Mouse (Mus musculus) CH12.LX (cell line): Measurements from ENCODE around the gene Ppp2r5e. TPM values are rescaled to one million over a fixed set of nuclear protein-coding genes. Genes with fewer than 3 reads are reported as not detected.

Source experiments
- DNase-seq: peaks from one replicate; pipeline ENCODE4 v3.0.0-alpha.2; 2013; ENCODE audit errors: extremely low read depth
- H3K27ac ChIP-seq: 2 replicates; pipeline ENCODE4 v1.5.1; 2012; ENCODE audit warnings: low read depth, mild to moderate bottlenecking, control low read depth, moderate library complexity; ENCODE audit not compliant: insufficient read depth
- H3K27me3 ChIP-seq: replicated peaks from 2 replicates; pipeline ENCODE3; 2012; ENCODE audit warnings: inconsistent platforms
- H3K36me3 ChIP-seq, 2 experiments: replicated peaks in 1 of 2; 2 replicates each; pipeline versions ENCODE3 to v1.6.1; 2012; ENCODE audit warnings: inconsistent platforms in 1 of 2, low read length in 1 of 2, mild to moderate bottlenecking in 1 of 2, mixed read lengths in 1 of 2, moderate library complexity in 1 of 2; ENCODE audit not compliant: control insufficient read depth in 1 of 2, insufficient read depth in 1 of 2
- H3K4me1 ChIP-seq, 2 experiments: 2 replicates each; pipeline ENCODE4 v1.6.1; 2012; ENCODE audit warnings: inconsistent platforms in 1 of 2, moderate library complexity in 1 of 2; ENCODE audit not compliant: insufficient read depth in 2 of 2, control insufficient read depth in 1 of 2
- H3K4me2 ChIP-seq: 2 replicates; pipeline ENCODE4 v1.6.1; 2012; ENCODE audit warnings: low read depth, mild to moderate bottlenecking, control low read depth; ENCODE audit not compliant: poor library complexity, insufficient read depth, severe bottlenecking
- H3K4me3 ChIP-seq, 3 experiments: fragments of 150-350 bp in 1 of 3; sonication (generic) in 1 of 3; replicated peaks in 1 of 3; 2 replicates each; pipeline versions ENCODE3 to v1.5.1; 2011 to 2012; ENCODE audit warnings: low read depth in 2 of 3, low read length in 2 of 3, mild to moderate bottlenecking in 2 of 3, moderate library complexity in 2 of 3, control low read depth in 1 of 3, improper control_type of control experiment in 1 of 3, inconsistent platforms in 1 of 3, mixed read lengths in 1 of 3; ENCODE audit not compliant: poor library complexity in 1 of 3
- H3K79me2 ChIP-seq: replicated peaks from 2 replicates; pipeline ENCODE4 v1.6.1; 2012; ENCODE audit warnings: mild to moderate bottlenecking, moderate library complexity; ENCODE audit not compliant: control insufficient read depth, poor library complexity, insufficient read depth, severe bottlenecking; ENCODE audit errors: extremely low read depth
- H3K9ac ChIP-seq: 2 replicates; pipeline ENCODE4 v1.6.1; 2012; ENCODE audit warnings: low read depth, mild to moderate bottlenecking, control low read depth, moderate library complexity; ENCODE audit not compliant: insufficient read depth
- H3K9me3 ChIP-seq: replicated peaks from 2 replicates; pipeline ENCODE3; 2012; ENCODE audit warnings: low read length, inconsistent platforms, mixed read lengths
- BHLHE40 ChIP-seq: IDR thresholded peaks from 2 replicates; pipeline ENCODE4 v1.6.1; 2011; ENCODE audit warnings: mild to moderate bottlenecking, low read depth, low read length, improper control_type of control experiment
- CHD2 ChIP-seq: IDR thresholded peaks from 2 replicates; pipeline ENCODE4 v1.6.1; 2011; ENCODE audit warnings: low read length, improper control_type of control experiment
- CTCF ChIP-seq, 2 experiments: IDR thresholded peaks in 1 of 2; conservative IDR thresholded peaks in 1 of 2; 2 replicates each; pipeline ENCODE4 v1.5.1; 2011 to 2012; ENCODE audit warnings: low read depth in 2 of 2, low read length in 2 of 2, improper control_type of control experiment in 1 of 2, inconsistent platforms in 1 of 2, mild to moderate bottlenecking in 1 of 2, moderate library complexity in 1 of 2
- ELF1 ChIP-seq: IDR thresholded peaks from 2 replicates; pipeline ENCODE4 v1.6.1; 2014; ENCODE audit warnings: low read depth, mild to moderate bottlenecking, inconsistent platforms, low read length, improper control_type of control experiment
- EP300 ChIP-seq: IDR thresholded peaks from 2 replicates; pipeline ENCODE4 v1.6.1; 2011; ENCODE audit warnings: low read length, improper control_type of control experiment
- ETS1 ChIP-seq: conservative IDR thresholded peaks from 2 replicates; pipeline ENCODE4 v1.6.1; 2012; ENCODE audit warnings: low read depth, mild to moderate bottlenecking, inconsistent platforms, low read length, improper control_type of control experiment, moderate library complexity
- IRF4 ChIP-seq: IDR thresholded peaks from 2 replicates; pipeline ENCODE4 v1.6.1; 2014; ENCODE audit warnings: low read depth, mild to moderate bottlenecking, inconsistent platforms, low read length, improper control_type of control experiment
- JUN ChIP-seq: IDR thresholded peaks from 2 replicates; pipeline ENCODE4 v1.6.1; 2011; ENCODE audit warnings: low read depth, mild to moderate bottlenecking, low read length, improper control_type of control experiment, moderate library complexity; ENCODE audit not compliant: insufficient read depth
- JUND ChIP-seq: conservative IDR thresholded peaks from 2 replicates; pipeline ENCODE4 v1.6.1; 2011; ENCODE audit warnings: low read depth, low read length, improper control_type of control experiment
- MAX ChIP-seq: IDR thresholded peaks from 2 replicates; pipeline ENCODE4 v1.6.1; 2011; ENCODE audit warnings: low read length, improper control_type of control experiment
- MAZ ChIP-seq: IDR thresholded peaks from 2 replicates; pipeline ENCODE4 v1.6.1; 2012; ENCODE audit warnings: low read depth, mild to moderate bottlenecking, inconsistent platforms, low read length, improper control_type of control experiment, moderate library complexity
- MYC ChIP-seq: IDR thresholded peaks from 2 replicates; pipeline ENCODE4 v1.6.1; 2011; ENCODE audit warnings: low read depth, mild to moderate bottlenecking, improper control_type of control experiment, low read length
- NRF1 ChIP-seq: IDR thresholded peaks from 2 replicates; pipeline ENCODE4 v1.6.1; 2014; ENCODE audit warnings: low read depth, mild to moderate bottlenecking, inconsistent platforms, low read length, improper control_type of control experiment, moderate library complexity
- PAX5 ChIP-seq: IDR thresholded peaks from 2 replicates; pipeline ENCODE4 v1.6.1; 2012; ENCODE audit warnings: low read length, inconsistent platforms, mixed read lengths
- POLR2A ChIP-seq: IDR thresholded peaks from 2 replicates; pipeline ENCODE4 v1.6.1; 2011; ENCODE audit warnings: low read depth, mild to moderate bottlenecking, improper control_type of control experiment, low read length
- POLR2AphosphoS2 ChIP-seq: IDR thresholded peaks from 2 replicates; pipeline ENCODE4 v1.6.1; 2011; ENCODE audit warnings: low read depth, low read length, improper control_type of control experiment
- RAD21 ChIP-seq: IDR thresholded peaks from 2 replicates; pipeline ENCODE4 v1.6.1; 2011; ENCODE audit warnings: low read depth, mild to moderate bottlenecking, low read length, improper control_type of control experiment, moderate library complexity
- RCOR1 ChIP-seq: conservative IDR thresholded peaks from 2 replicates; pipeline ENCODE4 v1.6.1; 2012; ENCODE audit warnings: low read depth, mild to moderate bottlenecking, inconsistent platforms, low read length, improper control_type of control experiment
- SMC3 ChIP-seq: IDR thresholded peaks from 2 replicates; pipeline ENCODE4 v1.6.1; 2011; ENCODE audit warnings: low read depth, low read length, improper control_type of control experiment
- TCF12 ChIP-seq: IDR thresholded peaks from 2 replicates; pipeline ENCODE4 v1.6.1; 2014; ENCODE audit warnings: low read depth, mild to moderate bottlenecking, inconsistent platforms, low read length, improper control_type of control experiment
- USF1 ChIP-seq: IDR thresholded peaks from 2 replicates; pipeline ENCODE4 v1.6.1; 2014; ENCODE audit warnings: low read depth, mild to moderate bottlenecking, inconsistent platforms, low read length, improper control_type of control experiment
- USF2 ChIP-seq: conservative IDR thresholded peaks from 2 replicates; pipeline ENCODE4 v1.6.1; 2011; ENCODE audit warnings: low read depth, low read length, improper control_type of control experiment
- ZC3H11A ChIP-seq: IDR thresholded peaks from 2 replicates; pipeline ENCODE4 v1.6.1; 2012; ENCODE audit warnings: low read depth, mild to moderate bottlenecking, inconsistent platforms, low read length, improper control_type of control experiment
- ZKSCAN1 ChIP-seq: IDR thresholded peaks from 2 replicates; pipeline ENCODE4 v1.6.1; 2012; ENCODE audit warnings: low read depth, inconsistent platforms, low read length, improper control_type of control experiment, borderline replicate concordance
- ZMIZ1 ChIP-seq: IDR thresholded peaks from 2 replicates; pipeline ENCODE4 v1.6.1; 2012; ENCODE audit warnings: low read depth, mild to moderate bottlenecking, inconsistent platforms, low read length, improper control_type of control experiment
- dilution Hi-C: fragments of 300-500 bp; cut with MboI; formaldehyde crosslinking; loops from 2 replicates; pipeline ENCODE4 v1.14.3; 2020; ENCODE audit warnings: low sequenced_read_pairs; ENCODE audit not compliant: extremely low pct_unique_long_range_greater_than_20kb, extremely low pct_ligation_motif_present
- in situ Hi-C: fragments of 300-500 bp; cut with MboI; formaldehyde crosslinking; loops from 3 replicates; pipeline ENCODE4 v1.14.3; 2019; ENCODE audit warnings: low sequenced_read_pairs, low pct_ligation_motif_present, low pct_unique_long_range_greater_than_20kb, mixed read lengths
- polyA plus RNA-seq: library from polyadenylated mRNA; unstranded; fragments of >175 nt; gene quantifications from 2 replicates; pipeline ENCODE4 v1.2.1, GENCODE M21; 2012; ENCODE audit warnings: low read depth; ENCODE audit not compliant: insufficient read length
- total RNA-seq, 2 experiments: library from RNA; depleted of rRNA; stranded (reverse); fragments of 300-350 nt in 1 of 2; fragments of >200 nt in 1 of 2; gene quantifications; 2 replicates each; pipeline ENCODE4 v1.2.3; 2012 to 2014

Gene Ppp2r5e
- total and polyA plus RNA-seq, 3 experiments = 9.3 to 21.7 (median 10.0) TPM

- Histone ChIP-seq H3K4me1 (peaks cover 0 to 4% of the 10 kb centered on the region in 2 experiments; a peak in 1 of 4 replicates), H3K9ac (no peak overlapping the region), H3K9me3 (no peaks in the 10 kb centered on the region), H3K36me3 (peaks cover 4 to 41% of the 10 kb centered on the region in 2 experiments), H3K79me2 (no peaks in the 10 kb centered on the region), H3K4me3 (no peak overlapping the region), H3K27ac (no peak overlapping the region), H3K27me3 (no peaks in the 10 kb centered on the region), H3K4me2 (no peak overlapping the region)
- dilution Hi-C loops = no loop called here
- no peak for DNase-seq
- in situ Hi-C loops = no loop called here
- TF ChIP-seq MYC = no peak
- no peak for TF ChIP-seq RCOR1
- no peak for TF ChIP-seq SMC3
- TF ChIP-seq USF2 = no peak
- TF ChIP-seq MAX = no peak
- TF ChIP-seq ZC3H11A = no peak
- TF ChIP-seq EP300 = no peak
- no peak for TF ChIP-seq RAD21
- TF ChIP-seq USF1 = no peak
- no peak for TF ChIP-seq POLR2AphosphoS2
- TF ChIP-seq ZMIZ1 = no peak
- no peak for TF ChIP-seq PAX5
- TF ChIP-seq NRF1 = no peak
Measured at GRCm38 (mm10) chr12:75480031-75480430, 116.0 kb downstream of the Ppp2r5e start.

DNA sequence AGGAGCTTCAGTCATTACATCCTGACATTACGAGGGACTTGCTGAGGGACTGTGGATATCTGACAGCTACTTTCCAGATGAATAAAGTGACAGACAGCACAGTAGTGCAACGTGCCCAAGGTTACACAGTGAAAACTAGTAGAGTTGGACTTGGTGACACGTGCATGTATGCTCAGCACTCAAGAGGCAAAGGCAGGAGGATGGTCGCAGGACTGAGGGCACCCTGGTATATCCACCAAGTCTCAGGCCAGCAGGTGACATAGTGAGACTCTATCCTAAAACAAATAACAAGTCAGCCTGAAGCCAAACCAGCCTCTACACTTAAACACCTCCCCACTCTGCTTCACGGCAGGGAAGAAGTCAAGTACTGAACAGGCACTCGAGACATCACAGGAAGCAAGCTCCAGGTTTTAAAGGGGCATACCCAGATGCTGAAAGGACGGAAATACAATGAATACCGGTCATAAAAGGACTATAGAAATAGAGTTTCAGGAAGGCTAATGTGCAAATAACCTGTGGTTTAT is 116.6 kb downstream of the Ppp2r5e start:
- TF ChIP-seq MAZ (no peak), TCF12 (no peak), BHLHE40 (no peak), CTCF (conservative IDR thresholded peaks at IDR 0.05 in 1 of 2, IDR thresholded peaks at IDR 0.05 in 1 of 2; ENCODE audit: low read depth in 2 of 2, low read length in 2 of 2) (no peak), USF2 (no peak), USF1 (no peak), ELF1 (no peak), JUND (no peak), JUN (no peak), IRF4 (no peak), ETS1 (no peak), NRF1 (no peak), ZKSCAN1 (no peak), POLR2A (no peak), CHD2 (no peak), RCOR1 (no peak)
- Histone ChIP-seq H3K9me3 (no peaks in the 10 kb centered on the region), H3K27ac (no peak overlapping the region), H3K79me2 (no peaks in the 10 kb centered on the region), H3K4me3 (no peak overlapping the region), H3K4me1 (peaks cover 0 to 4% of the 10 kb centered on the region in 2 experiments; a peak in 1 of 4 replicates), H3K36me3 (peaks cover 4 to 41% of the 10 kb centered on the region in 2 experiments), H3K9ac (no peak overlapping the region), H3K4me2 (no peak overlapping the region), H3K27me3 (no peaks in the 10 kb centered on the region)
- dilution Hi-C loops (no loop called here), in situ Hi-C loops (no loop called here)
- DNase-seq = no peak
